Mouse (Mus musculus) limb, embryonic 14.5 days (tissue): ENCODE results near the gene Gm4181. TPM values are rescaled to one million over a fixed set of nuclear protein-coding genes. Genes with fewer than 3 reads are reported as not detected.
"Not testable (repeated sequence)": the region's sequence is repeated elsewhere in the genome, so short reads cannot be mapped to it uniquely, and the experiment has no call there.

Experiments used
- ATAC-seq: fragments of 200-750 bp; cut with Nextera tagmentation; 2 replicates; pipeline ENCODE4 v1.8.0; 2017; ENCODE audit warnings: low read depth, moderate number of reproducible peaks, moderate TSS enrichment; ENCODE audit not compliant: low FRiP score
- DNase-seq: peaks from one replicate; pipeline ENCODE4 v3.0.0-alpha.2; 2015; ENCODE audit warnings: low spot score
- H3K27ac ChIP-seq: fragments of 300-500 bp; sonication (generic); replicated peaks from 2 replicates; pipeline ENCODE4 v1.5.1; 2014; ENCODE audit warnings: low read depth, mild to moderate bottlenecking, low read length, moderate library complexity, mixed read lengths
- H3K27me3 ChIP-seq: fragments of 300-500 bp; sonication (generic); 2 replicates; pipeline ENCODE4 v1.6.1; 2014; ENCODE audit warnings: low read length, mixed read lengths; ENCODE audit not compliant: control insufficient read depth, insufficient read depth
- H3K36me3 ChIP-seq: fragments of 300-500 bp; sonication (generic); 2 replicates; pipeline ENCODE4 v1.6.1; 2014; ENCODE audit warnings: mild to moderate bottlenecking, low read length, moderate library complexity, mixed read lengths; ENCODE audit not compliant: control insufficient read depth, insufficient read depth
- H3K4me1 ChIP-seq: fragments of 300-500 bp; sonication (generic); 2 replicates; pipeline ENCODE4 v1.6.1; 2014; ENCODE audit warnings: antibody characterized with exemption, low read length, mixed read lengths; ENCODE audit not compliant: control insufficient read depth, insufficient read depth
- H3K4me2 ChIP-seq: fragments of 300-500 bp; sonication (generic); replicated peaks from 2 replicates; pipeline ENCODE4 v1.6.1; 2014; ENCODE audit warnings: low read depth, mild to moderate bottlenecking, low read length, moderate library complexity; ENCODE audit not compliant: severe bottlenecking
- H3K4me3 ChIP-seq: fragments of 300-500 bp; sonication (generic); replicated peaks from 2 replicates; pipeline ENCODE4 v1.5.1; 2014; ENCODE audit warnings: low read length
- H3K9ac ChIP-seq: fragments of 300-500 bp; sonication (generic); 2 replicates; pipeline ENCODE4 v1.6.1; 2014; ENCODE audit warnings: mild to moderate bottlenecking, low read depth, low read length, moderate library complexity; ENCODE audit not compliant: severe bottlenecking
- H3K9me3 ChIP-seq: fragments of 300-500 bp; sonication (generic); 2 replicates; pipeline ENCODE4 v1.6.1; 2016; ENCODE audit warnings: low read length; ENCODE audit not compliant: control insufficient read depth
- POLR2A ChIP-seq: fragments of 200-500 bp; IDR thresholded peaks from 2 replicates; pipeline ENCODE4 v1.8.0; 2012; ENCODE audit warnings: inconsistent platforms, mild to moderate bottlenecking, moderate library complexity, borderline replicate concordance; ENCODE audit not compliant: insufficient read depth, insufficient read length; ENCODE audit errors: extremely low read depth
- WGBS: fragments of 180-500 bp; shearing (Covaris S2); extraction: QIAGEN DNeasy Blood & Tissue Kit; methylation state at CpG from one replicate; pipeline ENCODE4 v1.1.7; 2014; 5-methylcytosine and 5-hydroxymethylcytosine counted together
- polyA plus RNA-seq, 2 experiments: library from polyadenylated mRNA; depleted of rRNA in 1 of 2; stranded (reverse) in 1 of 2; unstranded in 1 of 2; fragments of >200 nt; fragmentation: Nextera tagmentation in 1 of 2; extraction: Ambion mirVana in 1 of 2; gene quantifications; 2 replicates each; pipeline versions ENCODE4 v1.2.1 to v1.2.3; 2012 to 2014

Gene Gm4181
- polyA plus RNA-seq (2012; rRNA removed): not detected in 2 replicates
- polyA plus RNA-seq (2014; fragmentation: Nextera tagmentation; extraction: Ambion mirVana): not detected in 2 replicates

DNA sequence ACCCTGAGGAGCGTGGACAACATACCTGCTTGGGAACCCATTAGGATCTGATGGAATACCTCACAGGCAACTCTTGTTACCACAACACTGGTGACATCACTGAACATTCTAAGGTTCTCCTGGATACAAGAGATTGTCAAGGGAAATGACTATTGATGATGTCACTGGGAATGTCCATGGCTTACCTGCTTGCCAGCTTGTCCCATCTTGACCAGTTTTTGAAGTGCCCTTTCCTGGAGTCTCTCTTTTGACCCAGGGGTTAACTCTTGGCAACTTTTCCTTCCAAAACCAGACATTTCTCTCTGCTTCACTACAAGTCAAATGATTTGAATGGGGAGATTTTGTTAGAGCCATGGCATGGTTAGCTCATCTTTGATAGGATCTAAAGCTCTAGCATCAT, at the start of gene Gm4181:
TSS of gene Gm4181 (minus strand) at position 101 of the 400 bp plus-strand sequence.
- DNase-seq, H3K4me2 ChIP-seq, H3K36me3 ChIP-seq, H3K27ac ChIP-seq, H3K4me1 ChIP-seq, H3K9ac ChIP-seq, H3K4me3 ChIP-seq, ATAC-seq, H3K9me3 ChIP-seq, H3K27me3 ChIP-seq: not testable (repeated sequence)
- 60% methylated on average over 1 of the region's 1 CpGs for WGBS

DNA sequence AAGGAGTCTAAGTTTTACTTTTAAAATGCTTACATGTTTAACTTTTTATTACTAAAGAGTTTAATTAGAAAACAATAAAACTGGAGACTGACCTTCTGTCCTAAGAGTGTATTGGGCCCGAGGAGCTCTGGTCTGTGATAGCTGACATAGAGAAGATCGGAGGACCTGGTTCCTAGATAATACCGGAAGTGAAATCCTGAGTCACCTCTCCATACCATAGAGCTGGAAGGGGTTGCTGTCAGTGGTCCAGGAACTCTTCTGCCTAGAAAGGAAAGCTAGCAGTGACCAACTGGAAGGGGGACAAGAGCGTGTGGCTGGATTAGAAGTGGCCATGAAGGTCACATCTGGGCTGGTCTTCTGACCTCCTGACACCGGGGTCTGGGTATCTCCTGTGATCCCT, 41.8 kb upstream of the Gm4181 start:
- no peaks in the 10 kb centered on the region for H3K9me3 ChIP-seq
- no peak for ATAC-seq

GRCm38 (mm10) chr14:51632426-51632825, 3.0 kb downstream of the Gm4181 start:
- WGBS: 100% methylated on average over 1 of the region's 1 CpGs
- H3K27me3 ChIP-seq, H3K4me2 ChIP-seq, ATAC-seq, H3K9ac ChIP-seq, H3K9me3 ChIP-seq, DNase-seq, H3K4me3 ChIP-seq, H3K4me1 ChIP-seq, H3K36me3 ChIP-seq, H3K27ac ChIP-seq: not testable (repeated sequence)

More for the DNA sequence above, 41.8 kb upstream of the Gm4181 start:
- Histone ChIP-seq H3K4me2 (no peak overlapping the region), H3K9ac (no peak overlapping the region), H3K4me3 (no peak overlapping the region), H3K27me3 (no peaks in the 10 kb centered on the region), H3K36me3 (no peaks in the 10 kb centered on the region), H3K4me1 (no peaks in the 10 kb centered on the region), H3K27ac (no peak overlapping the region)
- WGBS: 86% methylated on average over 5 of the region's 5 CpGs
- no peak for DNase-seq
- no peak for TF ChIP-seq POLR2A

DNA sequence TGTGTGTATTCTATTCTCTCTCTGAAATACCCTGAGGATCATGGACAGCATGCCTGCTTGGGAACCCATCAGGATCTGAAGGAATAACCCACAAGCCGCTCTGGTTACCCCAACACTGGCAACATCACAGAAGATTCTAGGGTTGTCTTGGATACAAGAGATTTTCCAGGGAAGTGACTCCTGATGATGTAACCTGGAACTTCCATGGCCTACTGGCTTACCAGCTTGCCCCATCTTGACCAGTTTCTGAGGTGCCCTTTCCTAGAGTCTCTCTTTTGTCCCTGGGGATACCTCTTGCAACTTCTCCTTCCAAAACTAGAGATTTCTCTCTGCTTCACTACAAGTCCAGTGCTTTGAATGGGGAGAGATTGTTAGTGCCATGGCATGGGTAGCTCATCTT, 24.3 kb downstream of the Gm4181 start, which contains the start of gene Gm17078:
TSS of gene Gm17078 (minus strand) at position 101 of the 400 bp plus-strand sequence.
- no peak for TF ChIP-seq POLR2A
- Histone ChIP-seq H3K4me1 (no peaks in the 10 kb centered on the region), H3K4me2 (no peak within 1 kb of the TSS), H3K27me3 (no peaks in the 10 kb centered on the region), H3K27ac (no peak within 1 kb of the TSS), H3K9me3 (no peaks in the 10 kb centered on the region), H3K9ac (no peak within 1 kb of the TSS), H3K4me3 (no peak within 1 kb of the TSS), H3K36me3 (no peaks in the 10 kb centered on the region)
- DNase-seq: no peak
- ATAC-seq: no peak
- WGBS: 91% methylated on average over 1 of the region's 1 CpGs

GRCm38 (mm10) chr14:51592039-51592438, 43.4 kb downstream of the Gm4181 start, which contains the start of gene Gm17174:
Gene Gm17174, minus strand, starts transcription at chr14:51592139.
- ATAC-seq, H3K4me3 ChIP-seq, H3K27me3 ChIP-seq, H3K4me1 ChIP-seq, H3K27ac ChIP-seq, H3K9me3 ChIP-seq, H3K4me2 ChIP-seq, H3K36me3 ChIP-seq, H3K9ac ChIP-seq, DNase-seq: not testable (repeated sequence)
- WGBS: 95% methylated on average over 4 of the region's 4 CpGs

Other genes with a start within 250 kb of the Gm4181 start
- gene Vmn2r88, start 224.8 kb downstream of the Gm4181 start, polyA plus RNA-seq (2012; rRNA removed): not detected in 2 replicates
- gene Vmn2r88, start 224.8 kb downstream of the Gm4181 start, polyA plus RNA-seq (2014; fragmentation: Nextera tagmentation; extraction: Ambion mirVana): not detected in 2 replicates
- gene Vmn2r89, start 183.8 kb downstream of the Gm4181 start, polyA plus RNA-seq (2012; rRNA removed): not detected in 2 replicates
- not detected in 2 replicates for gene Vmn2r89, start 183.8 kb downstream of the Gm4181 start, polyA plus RNA-seq (2014; fragmentation: Nextera tagmentation; extraction: Ambion mirVana)
- gene Gm5622, start 82.9 kb downstream of the Gm4181 start, polyA plus RNA-seq (2012; rRNA removed): not detected in 2 replicates
- not detected in 2 replicates for gene Gm5622, start 82.9 kb downstream of the Gm4181 start, polyA plus RNA-seq (2014; fragmentation: Nextera tagmentation; extraction: Ambion mirVana)
- gene Gm17175, start 61.6 kb downstream of the Gm4181 start, polyA plus RNA-seq (2012; rRNA removed): not detected in 2 replicates
- gene Gm17175, start 61.6 kb downstream of the Gm4181 start, polyA plus RNA-seq (2014; fragmentation: Nextera tagmentation; extraction: Ambion mirVana): not detected in 2 replicates
- not detected in 2 replicates for gene Gm17174, start 43.5 kb downstream of the Gm4181 start, polyA plus RNA-seq (2012; rRNA removed)
- not detected in 2 replicates for gene Gm17174, start 43.5 kb downstream of the Gm4181 start, polyA plus RNA-seq (2014; fragmentation: Nextera tagmentation; extraction: Ambion mirVana)
- not detected in 2 replicates for gene Gm17078, start 24.4 kb downstream of the Gm4181 start, polyA plus RNA-seq (2012; rRNA removed)
- gene Gm17078, start 24.4 kb downstream of the Gm4181 start, polyA plus RNA-seq (2014; fragmentation: Nextera tagmentation; extraction: Ambion mirVana): not detected in 2 replicates
- gene Gm17079, start 59.8 kb upstream of the Gm4181 start, polyA plus RNA-seq (2012; rRNA removed): not detected in 2 replicates
- not detected in 2 replicates for gene Gm17079, start 59.8 kb upstream of the Gm4181 start, polyA plus RNA-seq (2014; fragmentation: Nextera tagmentation; extraction: Ambion mirVana)
- not detected in 2 replicates for gene Gm5800, start 81.5 kb upstream of the Gm4181 start, polyA plus RNA-seq (2012; rRNA removed)
- not detected in 2 replicates for gene Gm5800, start 81.5 kb upstream of the Gm4181 start, polyA plus RNA-seq (2014; fragmentation: Nextera tagmentation; extraction: Ambion mirVana)
- gene Ang4, start 137.9 kb upstream of the Gm4181 start, polyA plus RNA-seq (2012; rRNA removed): not detected in 2 replicates
- gene Ang4, start 137.9 kb upstream of the Gm4181 start, polyA plus RNA-seq (2014; fragmentation: Nextera tagmentation; extraction: Ambion mirVana): not detected in 2 replicates
- not detected in 2 replicates for gene AY358078, start 164.4 kb upstream of the Gm4181 start, polyA plus RNA-seq (2012; rRNA removed)
- gene AY358078, start 164.4 kb upstream of the Gm4181 start, polyA plus RNA-seq (2014; fragmentation: Nextera tagmentation; extraction: Ambion mirVana): not detected in 2 replicates
- gene Ear6, start 218.0 kb upstream of the Gm4181 start, polyA plus RNA-seq (2012; rRNA removed): 0.31 and 1.2 TPM in 2 replicates
- not detected in 2 replicates for gene Ear6, start 218.0 kb upstream of the Gm4181 start, polyA plus RNA-seq (2014; fragmentation: Nextera tagmentation; extraction: Ambion mirVana)
- gene Mettl17, start 249.2 kb upstream of the Gm4181 start, polyA plus RNA-seq (2012; rRNA removed): 45.9 and 47.9 TPM in 2 replicates
- 42.7 and 46.5 TPM in 2 replicates for gene Mettl17, start 249.2 kb upstream of the Gm4181 start, polyA plus RNA-seq (2014; fragmentation: Nextera tagmentation; extraction: Ambion mirVana)